Mouse (Mus musculus) right cerebral cortex, postnatal 36 days (tissue): ENCODE measurements around the gene Ddi1.
"Not testable (repeated sequence)": the region's sequence is repeated elsewhere in the genome, so short reads cannot be mapped to it uniquely, and the experiment has no call there.

ENCODE experiments used
- DNase-seq, 2 experiments: peaks; one replicate each; pipeline ENCODE4 v3.0.0; 2022; ENCODE audit warnings: low spot score in 2 of 2, mixed read lengths in 1 of 2

Gene Ddi1

GRCm38 (mm10) chr9:6269796-6270280 is at the start of gene Ddi1:
Gene Ddi1 (minus strand): TSS chr9:6269846.
- no peak for DNase-seq

DNA sequence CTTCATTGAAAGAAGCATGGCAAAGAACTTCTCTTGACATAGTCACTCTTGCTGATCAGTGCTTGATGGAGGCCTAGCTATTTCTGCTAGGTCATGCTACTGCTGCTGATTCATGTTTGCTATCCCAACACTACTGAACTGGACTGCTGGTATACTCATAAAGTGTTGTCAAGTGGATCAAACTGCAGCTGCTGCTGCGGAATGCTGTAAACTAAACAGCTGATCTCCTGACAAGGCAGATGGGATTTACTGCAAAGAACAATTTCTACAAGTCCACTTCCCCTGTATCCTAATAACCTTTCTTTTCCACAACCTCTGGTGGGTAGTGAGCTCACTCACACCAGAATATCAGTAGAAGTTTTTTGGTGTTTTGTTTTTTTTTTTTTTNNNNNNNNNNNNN is 47.5 kb upstream of the Ddi1 start:
- DNase-seq, result no peak

DNA sequence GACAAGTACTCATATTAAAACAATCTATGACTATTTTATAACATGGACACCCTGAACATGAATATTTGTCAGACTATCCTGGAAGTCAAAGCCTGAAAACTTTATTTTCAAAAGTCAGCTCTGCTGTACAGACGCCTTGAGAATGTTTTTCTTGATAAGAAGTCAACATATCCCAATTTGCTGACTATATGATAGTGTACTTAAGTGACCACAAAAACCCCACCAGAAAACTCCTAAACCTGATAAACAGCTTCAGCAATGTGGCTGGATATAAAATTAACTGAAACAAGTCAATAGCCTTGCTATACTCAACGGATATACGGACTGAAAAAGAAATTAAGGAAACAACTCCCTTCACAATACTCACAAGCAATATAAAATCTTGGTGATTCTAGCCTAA is 36.2 kb upstream of the Ddi1 start:
- DNase-seq, result no peak

- DNase-seq, result no peak
These were observed 34.9 kb upstream of the Ddi1 start for GRCm38 (mm10) chr9:6304590-6304989.

- DNase-seq, result no peak
These were observed 32.4 kb upstream of the Ddi1 start for GRCm38 (mm10) chr9:6302050-6302449.

GRCm38 (mm10) chr9:6298547-6298946 is 28.9 kb upstream of the Ddi1 start:
- no peak for DNase-seq

DNA sequence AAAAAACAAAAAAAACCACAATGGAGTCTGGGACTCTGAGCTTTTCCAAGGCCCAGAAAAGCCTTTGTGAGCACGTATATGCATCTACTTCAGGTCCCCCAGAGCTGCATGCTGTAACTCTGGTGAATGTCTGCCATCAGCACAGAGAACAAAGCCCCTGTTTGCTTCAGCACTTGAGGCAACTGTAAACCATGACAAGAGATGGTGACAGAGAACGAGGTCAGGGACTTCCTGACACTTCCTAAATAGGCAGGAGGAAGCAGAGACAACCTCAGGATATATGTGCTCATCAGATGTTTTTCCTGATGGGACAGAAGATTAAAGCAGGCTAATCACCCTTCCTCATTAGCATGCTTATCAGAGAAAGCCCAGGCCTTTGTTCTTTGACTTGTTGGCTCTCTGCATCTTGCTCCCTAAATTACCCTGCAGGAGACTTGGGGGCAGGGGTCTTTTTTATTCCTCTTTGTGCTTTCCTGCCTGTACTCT is 19.6 kb upstream of the Ddi1 start:
- no peak for DNase-seq

DNA sequence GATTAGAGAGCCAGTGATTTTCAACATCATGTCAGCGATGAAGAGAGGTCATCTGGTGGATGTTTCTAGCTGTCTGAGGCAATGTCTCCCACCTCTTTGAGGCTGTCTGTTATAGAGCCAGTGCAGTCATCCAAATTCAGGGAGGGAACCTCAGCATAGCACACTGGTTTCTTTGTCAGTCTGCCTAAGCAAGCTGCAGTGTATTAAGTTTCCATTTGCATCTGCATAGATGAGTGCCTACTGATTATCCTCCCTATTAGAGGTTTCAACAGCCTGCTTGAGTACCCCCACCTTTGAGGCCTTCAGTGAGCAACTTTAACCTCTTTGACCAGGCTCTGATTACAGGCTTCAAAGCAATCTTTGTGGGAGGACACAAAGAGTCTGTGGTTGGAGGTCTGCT is 17.1 kb upstream of the Ddi1 start:
- DNase-seq, result no peak

GRCm38 (mm10) chr9:6277526-6277925 is 7.9 kb upstream of the Ddi1 start:
- no peak for DNase-seq

- DNase-seq, result no peak
These were observed 6.7 kb upstream of the Ddi1 start for GRCm38 (mm10) chr9:6276395-6276794.

GRCm38 (mm10) chr9:6264820-6265219 is 4.8 kb downstream of the Ddi1 start:
- no peak for DNase-seq

GRCm38 (mm10) chr9:6257072-6257471 is 12.6 kb downstream of the Ddi1 start:
- DNase-seq, result no peak

- DNase-seq, result no peak
These were observed 17.7 kb downstream of the Ddi1 start for GRCm38 (mm10) chr9:6251990-6252389.

- DNase-seq, result no peak
These were observed 19.3 kb downstream of the Ddi1 start for GRCm38 (mm10) chr9:6250320-6250719.

DNA sequence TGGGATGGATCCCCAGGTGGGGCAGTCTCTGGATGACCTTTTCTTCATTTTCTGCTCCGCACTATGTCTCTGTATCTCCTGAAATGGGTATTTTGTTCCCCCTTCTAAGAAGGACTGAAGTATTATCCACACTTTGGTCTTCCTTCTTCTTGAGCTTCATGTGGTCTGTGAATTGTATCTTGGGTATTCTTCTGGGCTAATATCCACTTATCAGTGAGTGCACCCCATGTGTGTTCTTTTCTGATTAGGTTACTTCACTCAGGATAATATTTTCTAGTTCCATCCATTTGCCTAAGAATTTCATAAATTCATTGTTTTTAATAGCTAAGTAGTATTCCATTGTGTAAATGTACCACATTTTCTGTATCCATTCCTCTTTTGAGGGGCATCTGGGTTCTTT is 33.7 kb downstream of the Ddi1 start:
- not testable (repeated sequence) for DNase-seq

- no peak for DNase-seq
These were observed 52.1 kb downstream of the Ddi1 start for GRCm38 (mm10) chr9:6217505-6217904.

- DNase-seq, result no peak
These were observed 56.8 kb downstream of the Ddi1 start for GRCm38 (mm10) chr9:6212862-6213261.
